Mouse (Mus musculus) liver, postnatal 0 days (tissue): ENCODE data around the gene Wfdc3. TPM values are rescaled to one million over a fixed set of nuclear protein-coding genes. Genes with fewer than 3 reads are reported as not detected.

Source experiments
- ATAC-seq: fragments of 200-750 bp; cut with Nextera tagmentation; 2 replicates; pipeline ENCODE4 v1.8.0; 2017; ENCODE audit warnings: mild to moderate bottlenecking, moderate library complexity
- DNase-seq: peaks from one replicate; pipeline ENCODE4 v3.0.0-alpha.2; 2016
- H3K27ac ChIP-seq: fragments of 300-500 bp; sonication (generic); 2 replicates; pipeline ENCODE4 v1.5.1; 2014; ENCODE audit warnings: antibody characterized with exemption, moderate library complexity, mild to moderate bottlenecking, low read depth
- H3K27me3 ChIP-seq: fragments of 300-500 bp; sonication (generic); 2 replicates; pipeline ENCODE4 v1.6.1; 2014; ENCODE audit warnings: low read length, control low read depth, mixed read lengths; ENCODE audit not compliant: insufficient read depth
- H3K36me3 ChIP-seq: fragments of 300-500 bp; sonication (generic); replicated peaks from 2 replicates; pipeline ENCODE4 v1.6.1; 2014; ENCODE audit warnings: mild to moderate bottlenecking, control low read depth, low read length, moderate library complexity, mixed read lengths; ENCODE audit not compliant: insufficient read depth
- H3K4me1 ChIP-seq: fragments of 300-500 bp; sonication (generic); 2 replicates; pipeline ENCODE4 v1.6.1; 2014; ENCODE audit warnings: antibody characterized with exemption, mild to moderate bottlenecking, control low read depth; ENCODE audit not compliant: insufficient read depth
- H3K4me2 ChIP-seq: fragments of 300-500 bp; sonication (generic); 2 replicates; pipeline ENCODE4 v1.6.1; 2014; ENCODE audit warnings: low read depth, mild to moderate bottlenecking, low read length, moderate library complexity, mixed read lengths
- H3K4me3 ChIP-seq: fragments of 300-500 bp; sonication (generic); 2 replicates; pipeline ENCODE4 v1.5.1; 2014; ENCODE audit warnings: low read depth, low read length
- H3K9ac ChIP-seq: fragments of 300-500 bp; sonication (generic); replicated peaks from 2 replicates; pipeline ENCODE4 v1.6.1; 2014; ENCODE audit warnings: mild to moderate bottlenecking, moderate library complexity
- H3K9me3 ChIP-seq: fragments of 300-500 bp; sonication (generic); 2 replicates; pipeline ENCODE4 v1.6.1; 2016; ENCODE audit warnings: mild to moderate bottlenecking, control low read depth, low read length, mixed read lengths
- CTCF ChIP-seq: sonication (generic); IDR thresholded peaks from 2 replicates; pipeline ENCODE4 v1.5.1; 2016; ENCODE audit warnings: antibody characterized with exemption, low read depth
- EP300 ChIP-seq: IDR thresholded peaks from 2 replicates; pipeline ENCODE4 v1.6.1; 2016; ENCODE audit warnings: antibody characterized with exemption, low read depth, mild to moderate bottlenecking
- WGBS: fragments of 180-500 bp; shearing (Covaris S2); extraction: QIAGEN DNeasy Blood & Tissue Kit; methylation state at CpG from one replicate; pipeline ENCODE4 v1.1.7; 2014; ENCODE audit not compliant: insufficient replicate concordance; 5-methylcytosine and 5-hydroxymethylcytosine counted together
- polyA plus RNA-seq: library from polyadenylated mRNA; unstranded; fragments of >200 nt; fragmentation: Nextera tagmentation; extraction: Ambion mirVana; gene quantifications from 2 replicates; pipeline ENCODE4 v1.2.1, GENCODE M21; 2015

The Wfdc3 gene
- polyA plus RNA-seq, 1 experiment from 2014 or later = 2.0 TPM

DNA sequence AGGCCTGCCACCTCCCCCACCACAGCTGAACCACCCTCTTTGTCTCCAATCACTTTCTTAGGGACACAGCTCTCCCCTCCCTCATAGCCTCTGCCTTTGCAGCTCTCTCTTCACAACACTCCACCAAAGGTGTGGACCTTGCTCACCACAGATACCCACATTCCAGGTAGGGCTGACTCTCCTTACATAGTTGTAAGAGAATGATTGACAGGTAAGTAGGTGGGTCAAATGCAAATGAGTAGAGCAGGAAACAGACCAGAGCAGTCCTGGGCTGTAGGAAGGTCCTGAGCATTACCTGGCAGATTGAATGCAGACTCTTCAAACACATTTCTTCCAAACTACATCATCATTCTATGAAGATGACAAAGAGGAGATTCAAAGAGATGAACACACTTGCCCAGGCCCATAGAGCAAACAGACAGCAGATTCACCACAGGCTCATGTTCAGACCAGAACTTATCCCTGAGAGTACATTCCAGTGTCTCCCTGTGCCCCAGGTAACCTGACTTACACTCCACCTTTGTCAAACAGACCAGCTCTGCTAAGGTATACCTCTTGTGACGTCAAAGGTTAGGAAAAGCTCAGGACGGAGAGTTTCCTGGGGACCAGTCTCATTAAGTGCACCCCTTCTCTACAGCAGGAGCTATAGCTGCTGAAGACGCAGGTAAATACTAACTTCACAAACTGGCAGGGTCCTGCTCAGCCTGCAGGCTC is 8.2 kb downstream of the Wfdc3 start:
- ATAC-seq (peak; percentile 69), DNase-seq (no peak)
- 52% methylated on average over 3 of the region's 3 CpGs for WGBS
- no peak overlapping the region for H3K4me2 ChIP-seq
- no peaks in the 10 kb centered on the region for H3K27me3 ChIP-seq
- no peak overlapping the region for H3K27ac ChIP-seq
- no peaks in the 10 kb centered on the region for H3K4me1 ChIP-seq
- no peak overlapping the region for H3K4me3 ChIP-seq
- H3K36me3 ChIP-seq = no peaks in the 10 kb centered on the region
- H3K9me3 ChIP-seq = no peaks in the 10 kb centered on the region
- TF ChIP-seq CTCF (no peak), EP300 (no peak)
- no peak overlapping the region for H3K9ac ChIP-seq

GRCm38 (mm10) chr2:164735446-164735845 is 10.3 kb downstream of the Wfdc3 start:
- 82% methylated on average over 5 of the region's 5 CpGs for WGBS

GRCm38 (mm10) chr2:164734839-164735238 is 10.9 kb downstream of the Wfdc3 start:
- H3K9me3 ChIP-seq = no peaks in the 10 kb centered on the region
- no peak overlapping the region for H3K4me3 ChIP-seq
- ATAC-seq = no peak
- no peaks in the 10 kb centered on the region for H3K4me1 ChIP-seq
- TF ChIP-seq EP300 (no peak), CTCF (no peak)
- no peak overlapping the region for H3K4me2 ChIP-seq
- WGBS = 65% methylated on average over 5 of the region's 5 CpGs
- no peaks in the 10 kb centered on the region for H3K27me3 ChIP-seq
- no peaks in the 10 kb centered on the region for H3K36me3 ChIP-seq
- no peak for DNase-seq
- H3K9ac ChIP-seq = no peak overlapping the region
- no peak overlapping the region for H3K27ac ChIP-seq

More at GRCm38 (mm10) chr2:164735446-164735845, 10.3 kb downstream of the Wfdc3 start:
- TF ChIP-seq EP300 (no peak), CTCF (no peak)
- no peaks in the 10 kb centered on the region for H3K9me3 ChIP-seq
- H3K27ac ChIP-seq = no peak overlapping the region
- H3K27me3 ChIP-seq = no peaks in the 10 kb centered on the region
- H3K4me1 ChIP-seq = no peaks in the 10 kb centered on the region
- no peak for ATAC-seq
- H3K4me2 ChIP-seq = no peak overlapping the region
- H3K36me3 ChIP-seq = no peaks in the 10 kb centered on the region
- DNase-seq = no peak
- no peak overlapping the region for H3K9ac ChIP-seq
- no peak overlapping the region for H3K4me3 ChIP-seq

GRCm38 (mm10) chr2:164733259-164733658 is 12.5 kb downstream of the Wfdc3 start:
- TF ChIP-seq EP300 = no peak
- TF ChIP-seq CTCF = no peak
- Histone ChIP-seq H3K4me1 (no peaks in the 10 kb centered on the region), H3K27me3 (no peaks in the 10 kb centered on the region), H3K4me3 (no peak overlapping the region), H3K36me3 (no peaks in the 10 kb centered on the region), H3K9ac (no peak overlapping the region), H3K4me2 (no peak overlapping the region), H3K27ac (no peak overlapping the region), H3K9me3 (no peaks in the 10 kb centered on the region)
- 52% methylated on average over 2 of the region's 2 CpGs for whole genome bisulfite sequencing
- ATAC-seq = no peak
- DNase-seq = no peak

GRCm38 (mm10) chr2:164731719-164732118 is 14.0 kb downstream of the Wfdc3 start:
- H3K27me3 ChIP-seq = no peaks in the 10 kb centered on the region
- H3K9ac ChIP-seq = no peak overlapping the region
- no peak overlapping the region for H3K4me2 ChIP-seq
- H3K4me3 ChIP-seq = no peak overlapping the region
- ATAC-seq (no peak), DNase-seq (no peak)
- no peak overlapping the region for H3K27ac ChIP-seq
- WGBS = 67% methylated on average over 5 of the region's 5 CpGs
- no peaks in the 10 kb centered on the region for H3K4me1 ChIP-seq
- H3K9me3 ChIP-seq = no peaks in the 10 kb centered on the region
- no peak for TF ChIP-seq CTCF
- no peak for TF ChIP-seq EP300
- H3K36me3 ChIP-seq = no peaks in the 10 kb centered on the region

DNA sequence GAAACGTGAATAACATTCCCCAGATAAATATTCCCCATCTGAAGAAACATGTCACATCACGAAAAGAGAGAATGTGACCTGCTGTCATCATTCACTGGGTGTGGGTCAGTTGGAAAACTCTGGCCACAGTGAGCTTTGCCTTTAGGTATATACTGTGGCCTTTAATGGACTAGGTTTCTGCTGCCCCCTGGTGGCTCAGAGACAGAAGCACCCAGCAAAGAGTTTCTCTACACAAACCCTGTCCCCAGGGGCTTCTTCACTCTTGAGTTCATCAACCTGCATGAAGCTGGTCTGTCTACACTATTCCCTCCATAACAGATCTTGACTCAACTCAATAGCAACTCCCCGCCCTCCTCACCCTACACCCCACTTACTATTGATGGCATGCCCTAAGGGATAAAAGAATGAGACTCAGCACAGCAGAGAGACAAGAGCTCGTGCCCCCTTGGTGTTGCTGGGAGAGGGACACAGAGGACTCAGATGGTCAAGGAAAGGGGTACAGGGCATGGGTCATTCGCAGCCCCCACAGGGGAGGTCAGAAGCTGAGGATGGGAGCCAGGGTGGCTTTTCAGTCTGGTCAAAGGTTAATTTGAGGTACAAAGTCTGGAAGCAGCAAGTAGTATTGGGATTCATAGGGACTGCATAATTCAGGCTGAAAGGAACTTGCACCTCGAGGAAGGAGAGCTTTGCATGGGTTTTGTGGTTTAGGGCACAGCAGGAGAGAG is 19.7 kb downstream of the Wfdc3 start:
- no peak overlapping the region for H3K4me2 ChIP-seq
- H3K4me1 ChIP-seq = no peaks in the 10 kb centered on the region
- WGBS = 15% methylated on average over 6 of the region's 6 CpGs
- no peak overlapping the region for H3K4me3 ChIP-seq
- H3K9me3 ChIP-seq = no peaks in the 10 kb centered on the region
- H3K27me3 ChIP-seq = no peaks in the 10 kb centered on the region
- peak; percentile 91 for TF ChIP-seq CTCF
- no peak for TF ChIP-seq EP300
- H3K36me3 ChIP-seq = no peaks in the 10 kb centered on the region
- ATAC-seq (peak; percentile 61), DNase-seq (peak; percentile 79)
- no peak overlapping the region for H3K27ac ChIP-seq
- H3K9ac ChIP-seq = no peak overlapping the region
